Mouse (Mus musculus): ENCODE data around the gene Gnaz.

GRCm38 (mm10) chr10:74921614-74922013, 45.4 kb upstream of the Gnaz start:
- TF ChIP-seq POLR2A (IDR thresholded peaks at IDR 0.05; ENCODE audit: low read depth, low read length) (no peak), CTCF (IDR thresholded peaks at IDR 0.05; ENCODE audit: borderline replicate concordance, insufficient read depth, low read length) (no peak)

Data from embryonic fibroblast, embryonic 13.5 days (primary cell).